Mouse (Mus musculus) adrenal gland, postnatal 4 days (tissue): Measurements from ENCODE around the gene Ttll2. TPM values are rescaled to one million over a fixed set of nuclear protein-coding genes. Genes with fewer than 3 reads are reported as not detected.
A peak's percentile ranks its signal among the peaks of the same experiment; 100 is the strongest.
"Not testable (repeated sequence)": the region's sequence is repeated elsewhere in the genome, so short reads cannot be mapped to it uniquely, and the experiment has no call there.

Source experiments
- DNase-seq, 2 experiments: peaks; one replicate each; pipeline ENCODE4 v3.0.0; 2021 to 2022; ENCODE audit warnings: low spot score in 2 of 2, mixed read lengths in 2 of 2
- total RNA-seq, 2 experiments: library from RNA; stranded (reverse); gene quantifications; 2 replicates each; pipeline ENCODE4 v1.2.3; 2021

Gene Ttll2
- total RNA-seq, 2 experiments from 2014 or later: not detected

DNA sequence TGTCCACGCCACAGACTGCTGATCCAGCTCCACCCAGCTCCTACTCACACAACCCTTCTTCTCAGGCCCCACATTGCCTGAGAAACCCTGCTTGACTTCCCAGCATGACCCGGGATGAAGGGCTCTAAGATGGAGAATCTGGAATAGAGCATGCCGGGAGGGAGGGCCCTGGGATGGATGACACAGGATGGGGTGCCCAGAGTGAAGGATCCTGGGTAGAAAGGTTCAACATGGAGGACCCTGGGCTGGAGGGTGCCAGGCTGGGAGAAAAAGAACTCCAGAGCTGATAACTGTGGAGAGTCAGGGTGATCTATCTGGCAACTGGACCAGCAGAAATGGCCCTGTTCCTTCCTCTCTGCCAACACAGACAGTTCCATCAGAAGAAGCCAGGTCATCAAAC is 13.1 kb upstream of the Ttll2 start:
- DNase-seq: not testable (repeated sequence)

DNA sequence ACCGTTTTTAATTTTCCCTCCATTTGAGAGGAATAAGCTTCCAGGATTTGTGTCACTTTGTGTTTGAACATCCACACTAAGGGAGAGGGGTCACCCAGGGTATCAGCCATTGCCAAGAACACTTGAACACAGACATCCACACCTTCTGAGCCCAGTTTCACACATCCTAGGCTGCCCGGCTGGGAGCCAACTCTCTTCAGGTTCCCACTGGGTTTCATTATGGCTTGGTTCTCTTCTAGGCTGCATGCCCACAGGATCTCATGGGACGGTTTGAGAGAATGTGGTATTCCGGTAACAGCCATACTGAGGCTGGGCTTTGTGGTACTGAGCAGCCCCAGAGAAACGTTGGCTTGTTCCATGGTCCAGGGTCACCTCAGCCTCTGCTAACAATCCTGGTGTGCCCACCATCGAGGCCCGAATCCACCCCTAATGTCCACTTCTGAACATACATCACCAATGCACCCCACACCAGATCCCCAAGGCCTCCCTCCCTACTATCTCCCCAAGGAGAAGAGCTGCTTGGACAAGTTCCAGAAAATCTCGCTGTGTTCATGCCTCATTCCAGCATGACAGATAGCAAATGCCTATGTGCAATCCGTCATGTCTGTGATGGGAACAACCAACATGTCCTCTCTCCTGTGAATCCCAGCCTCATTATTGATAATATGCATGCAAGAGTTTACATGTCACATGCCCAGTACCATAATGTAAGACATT is 8.4 kb upstream of the Ttll2 start:
- peak in 1 of 2 experiments; percentile 21 for DNase-seq

DNA sequence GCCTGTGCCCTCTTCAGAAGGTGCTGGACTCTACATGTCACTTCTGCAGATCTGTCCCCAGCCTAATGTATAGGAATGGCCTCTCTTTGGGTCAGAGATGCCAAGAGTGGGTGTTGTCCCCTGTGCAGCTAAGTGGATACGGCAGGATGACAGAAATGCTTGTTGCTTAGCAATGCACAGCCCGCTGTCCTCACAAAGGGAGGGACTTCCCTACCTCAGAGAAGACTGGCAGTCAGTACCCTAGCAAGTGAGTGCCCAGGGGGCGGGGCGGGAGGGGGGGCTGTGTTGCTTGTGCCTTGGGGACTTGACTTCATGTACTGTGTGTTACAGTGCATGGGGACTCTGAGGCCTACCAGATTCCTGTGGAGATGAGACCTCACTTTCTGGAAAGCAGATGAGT is 7.3 kb upstream of the Ttll2 start:
- DNase-seq: not testable (repeated sequence)

DNA sequence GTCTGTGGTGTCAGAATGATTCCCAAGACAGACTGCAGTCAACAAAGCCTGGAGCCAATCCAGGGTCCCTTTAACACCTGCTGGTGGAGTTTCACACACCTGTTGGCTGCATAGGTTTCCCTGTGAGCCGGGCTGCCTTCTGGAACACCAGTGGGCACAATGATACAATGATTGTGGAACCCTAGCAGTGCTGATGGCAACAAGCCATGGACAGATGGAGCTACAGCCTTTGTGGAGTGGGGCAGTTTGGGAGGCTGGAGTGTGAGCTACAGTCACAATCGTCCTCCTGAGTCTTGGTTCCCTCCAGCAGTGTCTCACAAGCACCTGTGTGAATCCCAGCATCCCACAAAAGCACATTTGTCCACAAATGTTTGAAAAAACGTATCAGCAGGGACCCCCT is 3.7 kb downstream of the Ttll2 start:
- not testable (repeated sequence) for DNase-seq

DNA sequence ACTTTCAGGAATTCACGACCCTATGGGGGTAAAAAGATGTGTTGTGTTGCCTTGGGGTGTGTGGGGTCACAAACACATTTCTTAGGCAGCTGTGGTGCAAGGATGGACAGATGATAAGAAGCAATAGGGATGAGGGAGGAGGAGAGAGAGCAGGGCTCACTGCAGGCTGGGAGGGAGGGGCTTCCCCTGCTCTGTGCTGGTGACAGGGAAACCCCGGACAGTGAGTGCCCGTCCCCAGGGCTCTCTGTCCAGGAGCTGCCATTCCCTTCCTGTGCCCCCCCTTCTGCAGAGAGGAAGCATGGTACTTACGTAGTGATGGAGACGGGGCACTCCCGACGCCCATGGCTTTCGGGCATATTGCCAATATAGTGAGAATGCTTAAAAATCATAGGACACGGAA is 15.1 kb downstream of the Ttll2 start:
- not testable (repeated sequence) for DNase-seq

DNA sequence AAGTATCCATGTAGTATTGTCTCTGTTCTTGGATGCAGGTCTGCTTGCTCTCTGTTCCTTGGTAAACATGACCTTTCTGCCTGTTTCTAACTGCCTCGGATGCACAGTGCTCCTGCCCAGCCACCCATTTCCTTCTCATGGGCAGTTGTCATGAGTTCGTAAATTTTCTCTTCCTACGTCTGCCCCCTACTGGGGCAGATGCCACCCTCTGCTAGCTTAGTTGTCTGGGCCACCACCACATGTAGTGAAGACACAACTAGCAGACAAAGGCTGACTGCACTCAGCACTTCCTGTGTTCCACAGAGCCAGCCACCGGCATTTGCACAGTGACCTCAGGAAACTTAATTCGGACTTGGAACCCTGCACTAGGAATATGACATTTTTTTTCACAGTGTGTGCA is 19.8 kb downstream of the Ttll2 start:
- DNase-seq: not testable (repeated sequence)

DNA sequence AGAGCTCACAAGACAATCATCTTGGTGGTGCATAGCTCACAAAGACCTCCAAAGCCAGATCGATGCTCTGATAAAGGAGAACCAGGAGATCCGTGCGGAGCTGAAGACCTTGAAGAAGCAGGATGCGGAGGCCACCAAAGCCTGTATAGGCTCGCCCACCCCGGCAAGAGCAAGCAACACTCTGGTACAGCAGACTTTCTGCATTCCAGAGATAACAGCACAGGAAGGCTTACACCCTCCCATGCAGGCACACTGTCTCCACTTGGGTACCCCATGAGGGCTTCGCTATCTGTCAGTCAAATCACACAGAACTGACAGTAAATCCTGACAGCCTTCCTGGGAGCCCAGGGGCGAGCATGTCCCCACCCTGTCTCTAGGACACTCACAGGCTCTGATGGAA is 26.1 kb downstream of the Ttll2 start:
- not testable (repeated sequence) for DNase-seq

DNA sequence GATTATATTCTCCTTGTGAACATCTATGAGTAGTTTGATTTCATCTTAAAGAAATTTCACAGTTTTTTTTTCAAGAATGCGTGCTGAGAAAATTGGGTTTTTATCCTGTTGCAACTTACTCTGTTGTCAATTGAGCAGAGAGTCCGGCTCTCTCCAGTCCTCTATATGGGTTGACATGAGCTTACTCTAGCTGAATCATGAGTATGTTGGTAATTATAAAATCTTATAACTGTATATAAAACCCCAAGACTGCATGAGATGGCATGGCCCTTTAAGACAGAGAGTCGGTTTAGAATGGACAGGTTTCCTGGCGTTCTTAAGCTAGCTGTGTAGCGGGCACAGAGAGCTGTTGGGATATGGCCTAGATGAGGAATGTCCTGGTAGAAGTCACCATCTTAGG is 28.1 kb downstream of the Ttll2 start, which contains the start of gene Tcp10a:
TSS of gene Tcp10a (plus strand) at position 301 of the 400 bp plus-strand sequence.
- DNase-seq: not testable (repeated sequence)

DNA sequence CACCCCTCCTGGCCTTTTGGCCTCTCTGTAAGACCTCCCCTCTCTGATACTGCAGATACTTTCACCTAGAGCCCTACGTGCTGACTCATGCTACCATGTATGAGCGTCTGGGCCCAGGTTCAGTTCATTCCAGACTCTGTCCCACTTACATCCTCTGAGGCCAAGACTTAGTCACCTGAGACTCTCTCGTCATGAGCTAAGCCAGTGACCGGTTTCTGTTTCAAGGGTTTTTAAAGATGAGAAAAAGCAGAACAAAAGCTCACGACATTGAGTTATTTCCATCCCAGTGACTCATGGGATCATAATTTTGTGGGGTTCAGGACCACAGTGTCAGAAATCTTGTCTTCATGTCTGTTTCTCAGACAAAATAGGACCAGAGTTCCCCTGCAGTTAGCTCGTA is 32.7 kb downstream of the Ttll2 start:
- DNase-seq: not testable (repeated sequence)

DNA sequence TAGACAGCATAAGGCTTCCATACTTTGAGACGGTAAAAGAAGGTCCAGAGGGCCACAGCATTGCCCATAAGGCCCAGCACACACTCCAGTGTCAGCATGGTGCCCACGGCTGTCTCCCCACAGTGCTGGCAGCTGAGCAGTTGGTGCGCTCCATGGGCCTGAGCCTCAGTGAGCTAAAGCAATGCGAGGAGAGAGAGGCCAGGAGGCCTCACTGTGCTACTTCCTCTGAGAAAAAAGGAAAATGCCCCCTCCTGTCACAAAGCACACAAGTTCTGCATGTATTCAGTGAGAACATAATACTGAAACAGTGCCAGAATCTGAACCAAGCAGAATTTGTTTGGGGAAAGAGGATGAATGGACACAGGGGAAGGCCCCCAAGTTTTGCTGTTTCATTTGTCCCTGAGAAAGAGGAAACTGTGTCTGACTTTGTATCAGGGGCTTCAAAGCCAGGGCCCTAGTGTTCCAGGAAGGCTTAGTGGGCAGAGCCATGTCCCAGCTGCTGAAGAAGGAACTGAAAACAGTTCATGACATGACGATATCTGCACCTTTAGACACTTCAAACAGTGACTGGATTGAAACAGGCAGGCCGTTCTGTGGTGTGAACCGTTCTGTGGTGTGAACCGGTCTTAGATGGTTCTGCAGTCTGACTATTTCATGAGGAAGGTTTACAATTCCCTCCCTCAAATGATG is 36.7 kb downstream of the Ttll2 start:
- DNase-seq: not testable (repeated sequence)

DNA sequence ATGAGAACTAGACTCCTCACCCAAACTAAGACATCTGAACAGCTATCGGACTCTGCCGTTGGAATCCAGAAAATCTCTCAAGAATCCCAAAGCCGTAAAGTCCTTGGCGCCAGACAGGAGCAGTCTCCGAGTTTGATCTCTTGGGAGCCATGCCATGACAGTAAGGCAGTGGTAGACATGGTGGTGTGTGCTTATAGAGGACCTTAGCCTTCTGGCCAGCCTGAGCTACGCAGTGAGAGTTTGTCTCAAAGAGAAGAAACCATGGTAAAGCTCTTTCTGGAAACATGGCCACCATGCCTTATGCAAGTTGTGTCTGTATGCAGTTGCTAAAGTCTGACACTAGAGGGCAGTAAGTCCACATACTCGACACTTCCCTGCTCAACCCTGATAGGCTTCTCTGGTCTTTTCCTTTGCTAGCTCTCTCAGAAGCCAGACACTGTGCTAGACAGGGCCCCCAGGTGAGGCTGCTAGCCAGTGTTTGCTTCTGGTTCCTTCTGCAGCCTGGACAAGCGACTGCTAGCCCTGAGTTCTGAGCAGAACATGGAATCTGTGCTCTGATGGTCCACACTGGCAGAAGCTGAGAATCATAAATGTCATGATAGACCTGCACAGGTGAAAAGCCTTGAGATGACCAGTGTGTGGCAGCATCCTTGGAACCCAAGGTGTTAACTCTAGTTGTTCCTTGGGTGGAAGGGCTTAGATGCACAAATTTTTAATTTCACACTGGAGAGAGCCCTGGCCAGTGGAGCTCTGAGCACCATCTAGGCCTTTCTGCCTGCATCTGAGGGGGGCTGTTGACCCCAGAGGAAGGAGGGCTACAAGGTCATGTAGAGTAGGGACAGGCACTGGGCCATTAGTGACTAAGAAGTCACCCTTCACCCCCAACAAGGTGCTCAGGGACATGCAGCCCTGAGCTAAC is 46.0 kb downstream of the Ttll2 start:
- DNase-seq: not testable (repeated sequence)

Other genes with a start within 250 kb of the Ttll2 start
- gene Rps6ka2, start 182.6 kb downstream of the Ttll2 start, total RNA-seq: 10 to 100 TPM; 18.7 to 22.6 TPM
- gene Tcp10a, start 28.1 kb downstream of the Ttll2 start, total RNA-seq: under 1 TPM; 0.23 to 0.28 TPM
- not detected for gene Gm49630, start 19.3 kb upstream of the Ttll2 start, total RNA-seq
- 1 to 10 TPM; 1.7 to 2.4 TPM for gene Unc93a2, start 32.8 kb upstream of the Ttll2 start, total RNA-seq